Mouse (Mus musculus) hindbrain, embryonic 14.5 days (tissue): ENCODE data around the gene Casp3. TPM values are rescaled to one million over a fixed set of nuclear protein-coding genes. Genes with fewer than 3 reads are reported as not detected.

Experiments
- ATAC-seq: fragments of 200-750 bp; cut with Nextera tagmentation; 2 replicates; pipeline ENCODE4 v1.8.0; 2017; ENCODE audit warnings: moderate number of reproducible peaks, mild to moderate bottlenecking, moderate TSS enrichment, moderate library complexity; ENCODE audit not compliant: low FRiP score
- DNase-seq: peaks from one replicate; pipeline ENCODE4 v3.0.0-alpha.2; 2015; ENCODE audit warnings: low spot score
- H3K27ac ChIP-seq: fragments of 300-500 bp; sonication (generic); 2 replicates; pipeline ENCODE4 v1.5.1; 2014; ENCODE audit warnings: mild to moderate bottlenecking, moderate library complexity
- H3K27me3 ChIP-seq: fragments of 300-500 bp; sonication (generic); 2 replicates; pipeline ENCODE4 v1.6.1; 2014; ENCODE audit warnings: mild to moderate bottlenecking, low read length, mixed read lengths; ENCODE audit not compliant: control insufficient read depth, insufficient read depth
- H3K36me3 ChIP-seq: fragments of 300-500 bp; sonication (generic); replicated peaks from 2 replicates; pipeline ENCODE4 v1.6.1; 2014; ENCODE audit not compliant: control insufficient read depth, insufficient read depth
- H3K4me1 ChIP-seq: fragments of 300-500 bp; sonication (generic); replicated peaks from 2 replicates; pipeline ENCODE4 v1.6.1; 2014; ENCODE audit warnings: antibody characterized with exemption, low read length, mixed read lengths; ENCODE audit not compliant: control insufficient read depth, insufficient read depth
- H3K4me2 ChIP-seq: fragments of 300-500 bp; sonication (generic); replicated peaks from 2 replicates; pipeline ENCODE4 v1.6.1; 2014; ENCODE audit warnings: mild to moderate bottlenecking, moderate library complexity
- H3K4me3 ChIP-seq: fragments of 300-500 bp; sonication (generic); replicated peaks from 2 replicates; pipeline ENCODE4 v1.5.1; 2014; ENCODE audit warnings: mild to moderate bottlenecking, low read length
- H3K9ac ChIP-seq: fragments of 300-500 bp; sonication (generic); 2 replicates; pipeline ENCODE4 v1.6.1; 2014
- H3K9me3 ChIP-seq: fragments of 300-500 bp; sonication (generic); 2 replicates; pipeline ENCODE4 v1.6.1; 2016; ENCODE audit warnings: low read length; ENCODE audit not compliant: control insufficient read depth
- WGBS: fragments of 180-500 bp; shearing (Covaris S2); extraction: QIAGEN DNeasy Blood & Tissue Kit; methylation state at CpG from one replicate; pipeline ENCODE4 v1.1.7; 2014; 5-methylcytosine and 5-hydroxymethylcytosine counted together
- polyA plus RNA-seq: library from polyadenylated mRNA; unstranded; fragments of >200 nt; fragmentation: Nextera tagmentation; extraction: Ambion mirVana; gene quantifications from 2 replicates; pipeline ENCODE4 v1.2.1, GENCODE M21; 2014

The Casp3 gene
- polyA plus RNA-seq, 1 experiment from 2014 or later = 178 TPM

GRCm38 (mm10) chr8:46599314-46599904, 17.7 kb upstream of the Casp3 start:
- no peak for ATAC-seq

GRCm38 (mm10) chr8:46600959-46601707, 16.0 kb upstream of the Casp3 start:
- Histone ChIP-seq H3K27ac (no peak overlapping the region), H3K4me1 (no peaks in the 10 kb centered on the region), H3K9ac (no peak overlapping the region), H3K9me3 (no peaks in the 10 kb centered on the region), H3K4me3 (no peak overlapping the region), H3K36me3 (no peaks in the 10 kb centered on the region), H3K27me3 (no peaks in the 10 kb centered on the region), H3K4me2 (no peak overlapping the region)
- 71% methylated on average over 10 of the region's 10 CpGs for WGBS
- no peak for ATAC-seq
- no peak for DNase-seq

More at GRCm38 (mm10) chr8:46599314-46599904, 17.7 kb upstream of the Casp3 start:
- Histone ChIP-seq H3K4me3 (no peak overlapping the region), H3K9me3 (no peaks in the 10 kb centered on the region), H3K36me3 (no peaks in the 10 kb centered on the region), H3K27me3 (no peaks in the 10 kb centered on the region), H3K27ac (no peak overlapping the region), H3K9ac (no peak overlapping the region), H3K4me2 (no peak overlapping the region), H3K4me1 (no peaks in the 10 kb centered on the region)
- DNase-seq = no peak
- 97% methylated on average over 7 of the region's 7 CpGs for WGBS

- H3K36me3 ChIP-seq = no peaks in the 10 kb centered on the region
- no peak overlapping the region for H3K4me3 ChIP-seq
- ATAC-seq (no peak), DNase-seq (no peak)
- H3K9me3 ChIP-seq = no peaks in the 10 kb centered on the region
- 93% methylated on average over 5 of the region's 5 CpGs for WGBS
- no peak overlapping the region for H3K27ac ChIP-seq
- no peaks in the 10 kb centered on the region for H3K4me1 ChIP-seq
- H3K9ac ChIP-seq = no peak overlapping the region
- no peak overlapping the region for H3K4me2 ChIP-seq
- H3K27me3 ChIP-seq = no peaks in the 10 kb centered on the region
Observed at GRCm38 (mm10) chr8:46603587-46603986, 13.5 kb upstream of the Casp3 start.

- WGBS = 89% methylated on average over 1 of the region's 1 CpGs
- Histone ChIP-seq H3K9me3 (no peaks in the 10 kb centered on the region), H3K27ac (no peak overlapping the region), H3K27me3 (no peaks in the 10 kb centered on the region), H3K4me1 (no peaks in the 10 kb centered on the region), H3K4me2 (no peak overlapping the region), H3K36me3 (no peaks in the 10 kb centered on the region), H3K9ac (no peak overlapping the region), H3K4me3 (no peak overlapping the region)
- no peak for DNase-seq
- ATAC-seq = no peak
Observed at GRCm38 (mm10) chr8:46606930-46607329, 10.2 kb upstream of the Casp3 start.

- ATAC-seq = no peak
- Histone ChIP-seq H3K4me3 (no peak overlapping the region), H3K9ac (no peak overlapping the region), H3K9me3 (no peaks in the 10 kb centered on the region), H3K27me3 (no peaks in the 10 kb centered on the region), H3K27ac (no peak overlapping the region), H3K4me1 (peaks cover 6% of the 10 kb centered on the region; the same call in 1 of the 2 replicates), H3K36me3 (no peaks in the 10 kb centered on the region), H3K4me2 (no peak overlapping the region)
- 95% methylated on average over 8 of the region's 8 CpGs for WGBS
- DNase-seq = no peak
Observed at GRCm38 (mm10) chr8:46611557-46611956, 5.5 kb upstream of the Casp3 start.

- 87% methylated on average over 4 of the region's 4 CpGs for WGBS
- H3K27ac ChIP-seq = no peak overlapping the region
- ATAC-seq (no peak), DNase-seq (no peak)
- no peaks in the 10 kb centered on the region for H3K9me3 ChIP-seq
- H3K36me3 ChIP-seq = no peaks in the 10 kb centered on the region
- no peak overlapping the region for H3K4me3 ChIP-seq
- H3K4me2 ChIP-seq = no peak overlapping the region
- no peak overlapping the region for H3K9ac ChIP-seq
- no peaks in the 10 kb centered on the region for H3K27me3 ChIP-seq
- H3K4me1 ChIP-seq = peaks cover 6% of the 10 kb centered on the region; the same call in 1 of the 2 replicates
Observed at GRCm38 (mm10) chr8:46612913-46613312, 4.2 kb upstream of the Casp3 start.

- Histone ChIP-seq H3K36me3 (no peaks in the 10 kb centered on the region), H3K4me1 (peaks cover 9% of the 10 kb centered on the region; the same call in 1 of the 2 replicates), H3K4me2 (no peak overlapping the region), H3K9ac (no peak overlapping the region), H3K9me3 (no peaks in the 10 kb centered on the region), H3K27ac (no peak overlapping the region), H3K27me3 (no peaks in the 10 kb centered on the region), H3K4me3 (no peak overlapping the region)
- ATAC-seq (no peak), DNase-seq (no peak)
- WGBS = 77% methylated on average over 4 of the region's 4 CpGs
Observed at GRCm38 (mm10) chr8:46613377-46613776, 3.7 kb upstream of the Casp3 start.

- no peak overlapping the region for H3K27ac ChIP-seq
- no peaks in the 10 kb centered on the region for H3K27me3 ChIP-seq
- no peak for DNase-seq
- 89% methylated on average over 8 of the region's 8 CpGs for WGBS
- no peak for ATAC-seq
- H3K4me3 ChIP-seq = no peak overlapping the region
- peaks cover 26% of the 10 kb centered on the region for H3K4me1 ChIP-seq
- H3K9me3 ChIP-seq = no peaks in the 10 kb centered on the region
- H3K9ac ChIP-seq = no peak overlapping the region
- H3K36me3 ChIP-seq = no peaks in the 10 kb centered on the region
- peak overlapping the region; percentile 86; the same call in 1 of the 2 replicates for H3K4me2 ChIP-seq
Observed at GRCm38 (mm10) chr8:46615936-46616335, 1.2 kb upstream of the Casp3 start.

GRCm38 (mm10) chr8:46617690-46618620, 864 bp downstream of the Casp3 start:
- peak overlapping the region; percentile 86 for H3K4me2 ChIP-seq
- peak overlapping the region; percentile 51 for H3K4me3 ChIP-seq
- DNase-seq = peak; percentile 50
- peaks cover 26% of the 10 kb centered on the region for H3K4me1 ChIP-seq
- H3K9me3 ChIP-seq = no peaks in the 10 kb centered on the region
- peak overlapping the region; percentile 74 for H3K9ac ChIP-seq
- peak overlapping the region; percentile 93 for H3K27ac ChIP-seq
- H3K36me3 ChIP-seq = no peaks in the 10 kb centered on the region
- H3K27me3 ChIP-seq = no peaks in the 10 kb centered on the region
- WGBS = under 1% methylated on average over 38 of the region's 38 CpGs
- no peak; the same call in 1 of the 2 replicates for ATAC-seq
